Mouse (Mus musculus) liver, embryonic 18 days (tissue): ENCODE results near the gene Klk1b11. TPM values are rescaled to one million over a fixed set of nuclear protein-coding genes. Genes with fewer than 3 reads are reported as not detected.

Source experiments
- polyA plus RNA-seq: library from polyadenylated mRNA; depleted of rRNA; stranded (reverse); fragments of >200 nt; gene quantifications from 2 replicates; pipeline ENCODE4 v1.2.3, GENCODE M21; 2012; rRNA removed

Gene Klk1b11
- polyA plus RNA-seq: not detected in 2 replicates

DNA sequence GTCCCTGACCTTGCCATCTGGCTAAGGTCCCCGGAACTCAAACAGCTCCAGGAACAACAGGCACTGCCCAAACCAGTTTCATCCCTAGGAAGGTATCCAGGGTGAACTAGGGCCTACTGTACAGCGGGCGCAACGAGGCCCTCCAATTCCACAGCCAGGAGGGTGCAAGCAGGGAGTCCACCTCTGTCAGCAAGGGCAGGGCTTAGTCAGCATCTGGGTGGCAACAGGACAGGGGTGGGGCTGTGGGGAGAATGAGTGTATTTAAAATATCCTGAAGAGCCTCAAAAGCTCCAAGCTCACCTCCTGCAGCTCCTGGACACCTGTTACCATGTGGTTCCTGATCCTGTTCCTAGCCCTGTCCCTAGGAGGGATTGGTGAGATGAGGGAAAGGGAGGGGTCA is at the start of gene Klk1b11:
Gene Klk1b11, plus strand, starts transcription at position 301 of the 400 bp plus-strand sequence.

DNA sequence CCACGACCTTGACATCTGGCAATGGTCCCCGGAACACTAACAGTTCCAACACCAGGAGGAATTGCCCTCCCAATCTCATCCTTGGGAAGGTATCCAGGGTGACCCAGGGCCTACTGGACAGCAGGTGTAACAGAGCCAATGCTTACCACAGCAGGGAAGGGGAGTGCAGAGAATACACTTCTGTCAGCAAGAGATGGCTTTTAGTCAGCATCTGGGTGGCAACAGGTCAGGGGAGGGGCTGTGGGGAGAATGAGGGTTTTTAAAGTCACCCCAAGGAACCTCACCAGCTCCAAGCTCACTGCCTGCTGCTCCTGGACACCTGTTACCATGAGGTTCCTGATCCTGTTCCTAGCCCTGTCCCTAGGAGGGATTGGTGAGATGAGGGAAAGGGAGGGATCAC is 45.3 kb upstream of the Klk1b11 start, which contains the start of gene Klk1b8:
Gene Klk1b8, plus strand, starts transcription at position 301 of the 400 bp plus-strand sequence.

GRCm38 (mm10) chr7:43966451-43966850 is 29.2 kb upstream of the Klk1b11 start, which contains the start of gene Klk1b1:
Gene Klk1b1 (plus strand): TSS chr7:43966751.

GRCm38 (mm10) chr7:43975761-43976160 is 19.9 kb upstream of the Klk1b11 start, which contains the start of gene Klk1b9:
Gene Klk1b9 (plus strand): TSS chr7:43976061.

GRCm38 (mm10) chr7:44011868-44012267 is 16.2 kb downstream of the Klk1b11 start, which contains the start of gene Klk1b26:
Gene Klk1b26 (plus strand): TSS chr7:44012168.

Other genes starting within 250 kb of the Klk1b11 start
- not detected in 2 replicates for gene Klk12, start 227.0 kb upstream of the Klk1b11 start, polyA plus RNA-seq
- not detected in 2 replicates for gene Klk11, start 221.3 kb upstream of the Klk1b11 start, polyA plus RNA-seq
- 0.02 and 0.07 TPM in 2 replicates for gene Klk10, start 214.8 kb upstream of the Klk1b11 start, polyA plus RNA-seq
- gene Klk9, start 204.0 kb upstream of the Klk1b11 start, polyA plus RNA-seq: not detected in 2 replicates
- 3.3 and 3.8 TPM in 2 replicates for gene Klk8, start 198.3 kb upstream of the Klk1b11 start, polyA plus RNA-seq
- gene Klk7, start 184.6 kb upstream of the Klk1b11 start, polyA plus RNA-seq: not detected in 2 replicates
- gene Klk6, start 171.4 kb upstream of the Klk1b11 start, polyA plus RNA-seq: not detected in 2 replicates
- not detected in 2 replicates for gene Klk5, start 153.9 kb upstream of the Klk1b11 start, polyA plus RNA-seq
- not detected in 2 replicates for gene Klk4, start 114.7 kb upstream of the Klk1b11 start, polyA plus RNA-seq
- gene Klk15, start 62.1 kb upstream of the Klk1b11 start, polyA plus RNA-seq: not detected in 2 replicates
- not detected in 2 replicates for gene Klk1b8, start 45.2 kb upstream of the Klk1b11 start, polyA plus RNA-seq
- not detected in 2 replicates for gene Klk1b1, start 29.1 kb upstream of the Klk1b11 start, polyA plus RNA-seq
- not detected in 2 replicates for gene Klk1b9, start 19.8 kb upstream of the Klk1b11 start, polyA plus RNA-seq
- gene Klk1b26, start 16.3 kb downstream of the Klk1b11 start, polyA plus RNA-seq: not detected in 2 replicates
- gene Klk1b27, start 56.4 kb downstream of the Klk1b11 start, polyA plus RNA-seq: 0.07 and 0.10 TPM in 2 replicates
- not detected in 2 replicates for gene Klk1b21, start 106.5 kb downstream of the Klk1b11 start, polyA plus RNA-seq
- not detected in 2 replicates for gene Klk1b22, start 116.8 kb downstream of the Klk1b11 start, polyA plus RNA-seq
- not detected in 2 replicates for gene Klk1b16, start 140.9 kb downstream of the Klk1b11 start, polyA plus RNA-seq
- gene Klk1b24, start 192.4 kb downstream of the Klk1b11 start, polyA plus RNA-seq: not detected in 2 replicates
- not detected in 2 replicates for gene Klk1b3, start 202.3 kb downstream of the Klk1b11 start, polyA plus RNA-seq
- gene Klk1b4, start 211.6 kb downstream of the Klk1b11 start, polyA plus RNA-seq: 0.13 and 0.50 TPM in 2 replicates
- gene Klk1b5, start 220.1 kb downstream of the Klk1b11 start, polyA plus RNA-seq: not detected in 2 replicates
- 0.08 and 0.67 TPM in 2 replicates for gene Klk1, start 229.5 kb downstream of the Klk1b11 start, polyA plus RNA-seq
- gene Gm36864, start 240.3 kb downstream of the Klk1b11 start, polyA plus RNA-seq: not detected in 2 replicates